Comparison of ENCODE assay signal across 29 mouse cellular contexts in the genomic region with DNA sequence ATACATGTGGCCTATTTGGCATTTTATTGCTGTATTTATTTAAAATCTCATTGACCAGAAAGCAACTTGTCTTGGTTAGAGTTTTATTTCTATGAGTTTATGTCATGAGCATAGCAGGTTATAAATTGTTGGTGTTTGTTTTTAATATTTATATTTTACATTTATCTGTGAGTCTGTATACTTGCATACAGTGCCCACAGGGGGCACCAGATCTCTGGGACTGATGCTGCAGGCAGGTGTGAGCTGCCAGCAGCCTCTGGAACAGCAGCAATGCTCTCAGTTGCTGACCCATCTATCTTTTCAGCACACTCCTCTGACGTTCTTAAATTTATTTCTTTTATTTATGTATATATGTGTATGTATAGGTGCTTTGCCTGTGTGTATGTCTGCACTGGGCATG. TPM values are rescaled to one million over a fixed set of nuclear protein-coding genes. Genes with fewer than 3 reads are reported as not detected.
DNase-seq lines count a peak whose midpoint lies in the region; ATAC-seq and TF ChIP-seq lines count a peak whose summit lies in the region.
"Had no signal": no experiment of that assay in that cellular context is flagged by ENCODE, and none has a peak within 500 bp of the region (broad histone marks: within the 10 kb centered on the region; RNA-seq: fewer than 3 reads in every experiment).

No protein-coding gene starts in this region.

- 50% methylated on average over 1 of the region's 1 CpGs for WGBS in hindbrain, postnatal 0 days
- 65% methylated on average over 1 of the region's 1 CpGs for WGBS in hindbrain, embryonic 16.5 days
- WGBS in midbrain, embryonic 14.5 days: 77% methylated on average over 1 of the region's 1 CpGs
- WGBS in midbrain, embryonic 11.5 days: 64% methylated on average over 1 of the region's 1 CpGs

- no peak for TF ChIP-seq EP300 in CH12.LX (IDR thresholded peaks at IDR 0.05; ENCODE audit: low read length)

- H3K4me3 ChIP-seq in hindbrain, postnatal 0 days (ENCODE audit: low read length): no peak overlapping the region
- no peak overlapping the region for H3K4me3 ChIP-seq in hindbrain, embryonic 16.5 days (ENCODE audit: low read length)
- no peak overlapping the region for H3K4me3 ChIP-seq in midbrain, embryonic 14.5 days (replicated peaks; ENCODE audit: low read depth, low read length)
- H3K4me3 ChIP-seq in midbrain, embryonic 11.5 days (ENCODE audit: low read depth, low read length): no peak overlapping the region
- no peak overlapping the region for H3K4me3 ChIP-seq in CH12.LX (replicated peaks in 1 of 3; ENCODE audit: low read depth in 2 of 3, low read length in 2 of 3, poor library complexity in 1 of 3)
- H3K4me3 ChIP-seq: forebrain, embryonic 13.5 days; heart, embryonic 13.5 days; hindbrain, embryonic 13.5 days; midbrain, embryonic 12.5 days; neural tube, embryonic 12.5 days had no signal

- no peak for ATAC-seq in hindbrain, postnatal 0 days
- ATAC-seq in hindbrain, embryonic 16.5 days: no peak
- ATAC-seq in midbrain, embryonic 14.5 days (ENCODE audit: low FRiP score, low TSS enrichment): no peak
- ATAC-seq in midbrain, embryonic 11.5 days (ENCODE audit: low FRiP score): no peak
- ATAC-seq: forebrain, embryonic 13.5 days had no signal

- no peak overlapping the region for H3K9ac ChIP-seq in hindbrain, postnatal 0 days (replicated peaks; ENCODE audit: low read length)
- H3K9ac ChIP-seq in hindbrain, embryonic 16.5 days (ENCODE audit: low read depth, low read length): no peak overlapping the region
- no peak overlapping the region for H3K9ac ChIP-seq in midbrain, embryonic 14.5 days (replicated peaks; ENCODE audit: low read length)
- no peak overlapping the region for H3K9ac ChIP-seq in midbrain, embryonic 11.5 days (ENCODE audit: low read length)
- no peak overlapping the region for H3K9ac ChIP-seq in CH12.LX (ENCODE audit: insufficient read depth, low read depth)
- H3K9ac ChIP-seq: forebrain, embryonic 13.5 days; heart, embryonic 13.5 days; hindbrain, embryonic 13.5 days; midbrain, embryonic 12.5 days; neural tube, embryonic 12.5 days had no signal

- no peaks in the 10 kb centered on the region for H3K4me1 ChIP-seq in hindbrain, postnatal 0 days (ENCODE audit: insufficient read depth, low read length)
- H3K4me1 ChIP-seq in hindbrain, embryonic 16.5 days (ENCODE audit: control insufficient read depth, insufficient read depth, low read depth, low read length): no peaks in the 10 kb centered on the region
- no peaks in the 10 kb centered on the region for H3K4me1 ChIP-seq in midbrain, embryonic 14.5 days (ENCODE audit: control insufficient read depth, insufficient read depth, low read length)
- H3K4me1 ChIP-seq in midbrain, embryonic 11.5 days (ENCODE audit: control insufficient read depth, insufficient read depth, low read length): no peaks in the 10 kb centered on the region
- no peaks in the 10 kb centered on the region for H3K4me1 ChIP-seq in CH12.LX (ENCODE audit: control insufficient read depth in 1 of 2, insufficient read depth in 2 of 2)
- H3K4me1 ChIP-seq: forebrain, embryonic 13.5 days; heart, embryonic 13.5 days; hindbrain, embryonic 13.5 days; midbrain, embryonic 12.5 days; neural tube, embryonic 12.5 days had no signal

- H3K79me2 ChIP-seq in CH12.LX (replicated peaks; ENCODE audit: control insufficient read depth, extremely low read depth, insufficient read depth, poor library complexity, severe bottlenecking): no peaks in the 10 kb centered on the region

- H3K9me3 ChIP-seq in hindbrain, postnatal 0 days (ENCODE audit: low read length): no peaks in the 10 kb centered on the region
- no peaks in the 10 kb centered on the region for H3K9me3 ChIP-seq in hindbrain, embryonic 16.5 days (ENCODE audit: control insufficient read depth, low read length)
- H3K9me3 ChIP-seq in midbrain, embryonic 14.5 days (ENCODE audit: control insufficient read depth, low read length): no peaks in the 10 kb centered on the region
- no peaks in the 10 kb centered on the region for H3K9me3 ChIP-seq in midbrain, embryonic 11.5 days (ENCODE audit: control insufficient read depth, low read length)
- H3K9me3 ChIP-seq in CH12.LX (replicated peaks; ENCODE audit: low read length): no peaks in the 10 kb centered on the region
- H3K9me3 ChIP-seq: forebrain, embryonic 13.5 days; heart, embryonic 13.5 days; hindbrain, embryonic 13.5 days; midbrain, embryonic 12.5 days; neural tube, embryonic 12.5 days had no signal

- peak; percentile 11 for TF ChIP-seq RAD21 in CH12.LX (IDR thresholded peaks at IDR 0.05; ENCODE audit: low read depth, low read length)

- dilution Hi-C loops in CH12.LX (cut with MboI; ENCODE audit: extremely low pct_ligation_motif_present, extremely low pct_unique_long_range_greater_than_20kb, low sequenced_read_pairs): no loop called here

- no peak overlapping the region for H3K4me2 ChIP-seq in hindbrain, postnatal 0 days (ENCODE audit: low read depth, low read length)
- H3K4me2 ChIP-seq in hindbrain, embryonic 16.5 days (ENCODE audit: low read length): no peak overlapping the region
- H3K4me2 ChIP-seq in midbrain, embryonic 14.5 days (ENCODE audit: low read length): no peak overlapping the region
- H3K4me2 ChIP-seq in midbrain, embryonic 11.5 days: no peak overlapping the region
- no peak overlapping the region for H3K4me2 ChIP-seq in CH12.LX (ENCODE audit: insufficient read depth, low read depth, poor library complexity, severe bottlenecking)
- H3K4me2 ChIP-seq: forebrain, embryonic 13.5 days; heart, embryonic 13.5 days; hindbrain, embryonic 13.5 days; midbrain, embryonic 12.5 days; neural tube, embryonic 12.5 days had no signal

- H3K36me3 ChIP-seq in hindbrain, postnatal 0 days (ENCODE audit: insufficient read depth, low read length): no peaks in the 10 kb centered on the region
- no peaks in the 10 kb centered on the region for H3K36me3 ChIP-seq in hindbrain, embryonic 16.5 days (ENCODE audit: control insufficient read depth, insufficient read depth, low read length)
- no peaks in the 10 kb centered on the region for H3K36me3 ChIP-seq in midbrain, embryonic 14.5 days (ENCODE audit: control insufficient read depth, insufficient read depth, low read length)
- no peaks in the 10 kb centered on the region for H3K36me3 ChIP-seq in midbrain, embryonic 11.5 days (ENCODE audit: control insufficient read depth, insufficient read depth, low read length)
- no peaks in the 10 kb centered on the region for H3K36me3 ChIP-seq in CH12.LX (replicated peaks in 1 of 2; ENCODE audit: control insufficient read depth in 1 of 2, insufficient read depth in 1 of 2, low read length in 1 of 2)
- H3K36me3 ChIP-seq: heart, embryonic 13.5 days; hindbrain, embryonic 13.5 days; midbrain, embryonic 12.5 days; neural tube, embryonic 12.5 days had no signal

- no peaks in the 10 kb centered on the region for H3K27me3 ChIP-seq in hindbrain, postnatal 0 days (ENCODE audit: insufficient read depth, low read length)
- H3K27me3 ChIP-seq in hindbrain, embryonic 16.5 days (replicated peaks; ENCODE audit: control insufficient read depth, insufficient read depth, low read length): no peaks in the 10 kb centered on the region
- no peaks in the 10 kb centered on the region for H3K27me3 ChIP-seq in midbrain, embryonic 14.5 days (ENCODE audit: control insufficient read depth, insufficient read depth, low read length)
- H3K27me3 ChIP-seq in midbrain, embryonic 11.5 days (ENCODE audit: control insufficient read depth, insufficient read depth, low read length): no peaks in the 10 kb centered on the region
- H3K27me3 ChIP-seq in CH12.LX (replicated peaks): no peaks in the 10 kb centered on the region
- H3K27me3 ChIP-seq: forebrain, embryonic 13.5 days; heart, embryonic 13.5 days; hindbrain, embryonic 13.5 days; midbrain, embryonic 12.5 days; neural tube, embryonic 12.5 days had no signal

- TF ChIP-seq POLR2A in CH12.LX (IDR thresholded peaks at IDR 0.05; ENCODE audit: low read depth, low read length): no peak
- TF ChIP-seq POLR2A in brain, embryonic 14.5 days (IDR thresholded peaks at IDR 0.05; ENCODE audit: borderline replicate concordance, extremely low read depth, insufficient read depth, insufficient read length, poor library complexity, severe bottlenecking): no peak

- in situ Hi-C loops in CH12.LX (cut with MboI; ENCODE audit: low pct_ligation_motif_present, low pct_unique_long_range_greater_than_20kb, low sequenced_read_pairs): no loop called here

- peak; percentile 15 for DNase-seq in hindbrain, postnatal 0 days (ENCODE audit: low spot score)
- peak; percentile 19 for DNase-seq in midbrain, embryonic 14.5 days
- DNase-seq in midbrain, embryonic 11.5 days (ENCODE audit: low spot score, missing footprints): no peak
- DNase-seq in CH12.LX (ENCODE audit: extremely low read depth): peak; percentile 8
- DNase-seq in brain, embryonic 14.5 days (ENCODE audit: low read depth): peak; percentile 2
- no peak for DNase-seq in thymus, postnatal 36 days
- DNase-seq in urinary bladder, postnatal 10 days (ENCODE audit: low spot score): no peak
- DNase-seq: cerebellum, adult 8-10 months; cerebellum, postnatal 36 days; heart, postnatal 36 days had no signal

- TF ChIP-seq CTCF in hindbrain, postnatal 0 days (IDR thresholded peaks at IDR 0.05; ENCODE audit: low read depth): peak; percentile 26; the same call in 1 of the 2 replicates
- TF ChIP-seq CTCF in CH12.LX (conservative IDR thresholded peaks at IDR 0.05 in 1 of 2, IDR thresholded peaks at IDR 0.05 in 1 of 2; ENCODE audit: low read depth in 2 of 2, low read length in 2 of 2): peak in 1 of 2 experiments; percentile 37; a peak in 1 of 4 replicates
- TF ChIP-seq CTCF in brain, embryonic 14.5 days (IDR thresholded peaks at IDR 0.05; ENCODE audit: borderline replicate concordance, extremely low read depth, insufficient read depth, insufficient read length): peak; percentile 13; the same call in 1 of the 2 replicates

- no peak overlapping the region for H3K27ac ChIP-seq in hindbrain, postnatal 0 days
- H3K27ac ChIP-seq in hindbrain, embryonic 16.5 days (ENCODE audit: low read depth, low read length): no peak overlapping the region
- no peak overlapping the region for H3K27ac ChIP-seq in midbrain, embryonic 14.5 days (replicated peaks; ENCODE audit: low read depth, low read length)
- H3K27ac ChIP-seq in midbrain, embryonic 11.5 days (ENCODE audit: low read depth, low read length): no peak overlapping the region
- H3K27ac ChIP-seq in CH12.LX (ENCODE audit: insufficient read depth, low read depth): no peak overlapping the region
- H3K27ac ChIP-seq: forebrain, embryonic 13.5 days; heart, embryonic 13.5 days; hindbrain, embryonic 13.5 days; macrophage; midbrain, embryonic 12.5 days; neural tube, embryonic 12.5 days had no signal

RNA-seq across cellular contexts. Expression of a gene that starts 39.7 kb away (rescaled TPM):
- not detected in 2 replicates for total RNA-seq in hindbrain, postnatal 0 days (2014; rRNA removed)
- not detected in 2 replicates for polyA plus RNA-seq in hindbrain, postnatal 0 days (2015; fragmentation: Nextera tagmentation; extraction: Ambion mirVana)
- polyA plus RNA-seq in hindbrain, embryonic 16.5 days (2015; fragmentation: Nextera tagmentation; extraction: Ambion mirVana): not detected in 2 replicates
- not detected in 2 replicates for polyA plus RNA-seq in midbrain, embryonic 14.5 days (2014; fragmentation: Nextera tagmentation; extraction: Ambion mirVana)
- polyA plus RNA-seq in midbrain, embryonic 11.5 days (2014; fragmentation: Nextera tagmentation; extraction: Ambion mirVana): not detected in 2 replicates
- total RNA-seq in CH12.LX (2012; rRNA removed) (not detected in 2 replicates), CH12.LX (2014; rRNA removed) (not detected in 2 replicates)
- polyA plus RNA-seq in CH12.LX (2012; ENCODE audit: insufficient read length, low read depth): not detected in 2 replicates
- not detected in 2 replicates for polyA plus RNA-seq in brain, embryonic 14.5 days (2012; rRNA removed)
- total RNA-seq: adrenal gland, adult 18-20 months; gastrocnemius, adult 18-20 months; heart, postnatal 36 days; layer of hippocampus, postnatal 14 days; liver, adult 2 months had no signal
- polyA plus RNA-seq: embryonic facial prominence, embryonic 14.5 days; forebrain, embryonic 13.5 days; gonadal fat pad, adult 2 months; heart, embryonic 13.5 days; hindbrain, embryonic 13.5 days; intestine, embryonic 14.5 days; kidney, embryonic 14.5 days; large intestine, adult 2 months; limb, embryonic 11.5 days; liver, adult 2 months; liver, embryonic 16.5 days; lung, embryonic 16.5 days; macrophage; midbrain, embryonic 12.5 days; neural tube, embryonic 12.5 days had no signal

RNA-seq across cellular contexts. Expression of a gene that starts 40.9 kb away (rescaled TPM):
- 0.10 TPM in 1 of 2 replicates, not detected in the other for total RNA-seq in hindbrain, postnatal 0 days (2014; rRNA removed)
- polyA plus RNA-seq in hindbrain, postnatal 0 days (2015; fragmentation: Nextera tagmentation; extraction: Ambion mirVana): not detected in 2 replicates
- not detected in 2 replicates for polyA plus RNA-seq in hindbrain, embryonic 16.5 days (2015; fragmentation: Nextera tagmentation; extraction: Ambion mirVana)
- polyA plus RNA-seq in midbrain, embryonic 14.5 days (2014; fragmentation: Nextera tagmentation; extraction: Ambion mirVana): not detected in 2 replicates
- polyA plus RNA-seq in midbrain, embryonic 11.5 days (2014; fragmentation: Nextera tagmentation; extraction: Ambion mirVana): not detected in 2 replicates
- not detected in 2 replicates for total RNA-seq in CH12.LX (2012; rRNA removed)
- not detected in 2 replicates for total RNA-seq in CH12.LX (2014; rRNA removed)
- not detected in 2 replicates for polyA plus RNA-seq in CH12.LX (2012; ENCODE audit: insufficient read length, low read depth)
- not detected in 2 replicates for polyA plus RNA-seq in brain, embryonic 14.5 days (2012; rRNA removed)
- total RNA-seq: adrenal gland, adult 18-20 months; gastrocnemius, adult 18-20 months; heart, postnatal 36 days; layer of hippocampus, postnatal 14 days; liver, adult 2 months had no signal
- polyA plus RNA-seq: embryonic facial prominence, embryonic 14.5 days; forebrain, embryonic 13.5 days; gonadal fat pad, adult 2 months; heart, embryonic 13.5 days; hindbrain, embryonic 13.5 days; intestine, embryonic 14.5 days; kidney, embryonic 14.5 days; large intestine, adult 2 months; limb, embryonic 11.5 days; liver, adult 2 months; liver, embryonic 16.5 days; lung, embryonic 16.5 days; macrophage; midbrain, embryonic 12.5 days; neural tube, embryonic 12.5 days had no signal

Comparison
In these comparisons a context has a peak if more than half of its experiments do, and no peak if none do; other contexts are left out.
1. DNase-seq: peak in hindbrain, postnatal 0 days (single experiment), midbrain, embryonic 14.5 days (single experiment), CH12.LX (single experiment) and brain, embryonic 14.5 days (single experiment); none in midbrain, embryonic 11.5 days (single experiment), thymus, postnatal 36 days (0 of 2) and urinary bladder, postnatal 10 days (single experiment).